Mouse (Mus musculus) midbrain, embryonic 10.5 days (tissue): ENCODE measurements around the gene Arhgap24. TPM values are rescaled to one million over a fixed set of nuclear protein-coding genes. Genes with fewer than 3 reads are reported as not detected.

Source experiments
- DNase-seq: peaks from one replicate; pipeline ENCODE4 v3.0.0-alpha.2; 2017; ENCODE audit warnings: low spot score
- H3K27ac ChIP-seq: fragments of 300-500 bp; sonication (generic); replicated peaks from 2 replicates; pipeline ENCODE4 v1.5.1; 2016; ENCODE audit warnings: mild to moderate bottlenecking
- H3K27me3 ChIP-seq: fragments of 300-500 bp; sonication (generic); 2 replicates; pipeline ENCODE4 v1.6.1; 2016; ENCODE audit warnings: low read depth, mild to moderate bottlenecking; ENCODE audit not compliant: poor library complexity, severe bottlenecking
- H3K36me3 ChIP-seq: fragments of 300-500 bp; sonication (generic); 2 replicates; pipeline ENCODE4 v1.6.1; 2016; ENCODE audit warnings: mild to moderate bottlenecking, moderate library complexity
- H3K4me1 ChIP-seq: fragments of 300-500 bp; sonication (generic); 2 replicates; pipeline ENCODE4 v1.6.1; 2016
- H3K4me3 ChIP-seq: fragments of 300-500 bp; sonication (generic); 2 replicates; pipeline ENCODE4 v1.5.1; 2016; ENCODE audit warnings: mild to moderate bottlenecking, moderate library complexity
- H3K9me3 ChIP-seq: fragments of 300-500 bp; sonication (generic); replicated peaks from 2 replicates; pipeline ENCODE4 v1.6.1; 2016; ENCODE audit warnings: mild to moderate bottlenecking
- WGBS: fragments of 180-500 bp; shearing (Covaris S2); methylation state at CpG from one replicate; pipeline ENCODE4 v1.1.7; 2016; 5-methylcytosine and 5-hydroxymethylcytosine counted together
- polyA plus RNA-seq: library from polyadenylated mRNA; unstranded; fragments of >200 nt; fragmentation: Nextera tagmentation; extraction: Ambion mirVana; gene quantifications from 2 replicates; pipeline ENCODE4 v1.2.1, GENCODE M21; 2016

Arhgap24 gene
- polyA plus RNA-seq, 1 experiment from 2014 or later: 3.5 TPM

DNA sequence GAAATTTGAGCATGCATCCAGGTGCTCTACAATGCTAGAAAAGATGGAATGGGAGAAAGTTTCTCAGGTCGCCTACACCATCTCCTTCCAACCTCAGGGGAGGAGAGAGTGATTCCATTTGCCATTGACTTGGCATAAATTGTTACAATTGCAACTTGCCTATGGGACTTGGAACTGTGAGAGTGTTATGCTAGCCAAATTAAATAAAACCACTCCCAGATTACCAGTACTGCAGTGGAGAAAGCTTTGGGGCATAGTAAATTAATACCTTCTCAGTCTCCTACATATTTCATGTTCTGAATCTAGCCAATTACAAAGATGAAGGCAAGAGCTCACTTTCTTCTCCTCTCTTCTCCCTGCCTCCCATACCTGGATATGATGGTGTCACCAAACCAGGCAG lies 139.8 kb downstream of the Arhgap24 start:
- no peaks in the 10 kb centered on the region for H3K36me3 ChIP-seq
- H3K4me3 ChIP-seq: no peak overlapping the region
- H3K27ac ChIP-seq: no peak overlapping the region
- H3K9me3 ChIP-seq: no peaks in the 10 kb centered on the region
- 84% methylated on average over 1 of the region's 1 CpGs for WGBS
- DNase-seq: no peak
- H3K27me3 ChIP-seq: no peaks in the 10 kb centered on the region
- no peaks in the 10 kb centered on the region for H3K4me1 ChIP-seq

DNA sequence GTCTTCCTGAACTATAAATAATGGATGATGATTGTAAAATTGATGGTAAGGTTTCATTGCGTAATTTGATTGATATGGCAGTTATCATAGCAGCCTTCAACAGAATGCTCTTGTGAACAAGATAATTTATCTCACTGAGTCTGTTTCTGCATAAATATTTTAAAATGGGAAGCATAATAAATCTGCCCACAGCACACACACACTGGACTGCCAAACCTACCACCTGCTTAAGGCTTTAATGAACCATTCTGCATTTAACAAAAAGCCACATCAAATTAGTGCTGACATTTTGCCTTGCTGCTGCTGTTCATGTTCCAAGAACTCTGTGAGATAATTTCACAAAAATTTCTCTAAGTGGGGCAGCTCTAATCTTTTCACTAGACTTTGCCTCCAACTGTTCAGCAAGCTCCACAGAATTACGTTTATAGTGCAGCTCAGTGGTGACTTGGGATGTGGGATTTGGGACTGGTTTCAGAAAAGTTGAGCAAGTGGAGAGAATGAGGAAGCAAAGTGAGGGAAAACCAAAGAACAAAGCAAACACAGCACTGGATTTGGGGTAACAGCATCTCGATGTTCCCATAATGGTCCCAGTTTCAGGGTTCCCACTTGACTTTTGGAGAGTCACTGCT lies 142.7 kb downstream of the Arhgap24 start:
- DNase-seq: no peak
- Histone ChIP-seq H3K4me1 (no peaks in the 10 kb centered on the region), H3K27ac (no peak overlapping the region), H3K9me3 (no peaks in the 10 kb centered on the region), H3K36me3 (no peaks in the 10 kb centered on the region), H3K27me3 (no peaks in the 10 kb centered on the region), H3K4me3 (no peak overlapping the region)
- WGBS: 93% methylated on average over 3 of the region's 3 CpGs

DNA sequence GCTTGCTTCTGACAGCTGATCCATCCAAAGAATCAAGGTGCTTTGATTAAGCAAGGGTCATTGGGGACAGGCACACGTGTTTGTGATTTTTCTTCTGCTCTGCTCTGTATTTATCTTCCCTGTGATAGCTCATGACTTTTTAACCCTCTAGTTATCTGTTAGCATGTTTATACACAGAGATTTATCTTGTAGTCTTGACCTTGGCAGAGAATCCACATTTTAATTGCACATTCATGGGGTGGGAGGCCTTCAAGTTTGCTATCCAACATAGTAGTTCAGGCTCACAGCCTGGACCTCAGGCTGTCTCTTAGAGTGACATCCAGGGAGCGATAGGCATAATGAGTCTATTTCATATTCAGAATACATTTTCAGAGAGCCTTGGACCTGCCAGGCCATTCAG lies 145.5 kb downstream of the Arhgap24 start:
- Histone ChIP-seq H3K36me3 (no peaks in the 10 kb centered on the region), H3K9me3 (no peaks in the 10 kb centered on the region), H3K27ac (no peak overlapping the region), H3K27me3 (no peaks in the 10 kb centered on the region), H3K4me3 (no peak overlapping the region), H3K4me1 (no peaks in the 10 kb centered on the region)
- 81% methylated on average over 2 of the region's 2 CpGs for WGBS
- no peak for DNase-seq

DNA sequence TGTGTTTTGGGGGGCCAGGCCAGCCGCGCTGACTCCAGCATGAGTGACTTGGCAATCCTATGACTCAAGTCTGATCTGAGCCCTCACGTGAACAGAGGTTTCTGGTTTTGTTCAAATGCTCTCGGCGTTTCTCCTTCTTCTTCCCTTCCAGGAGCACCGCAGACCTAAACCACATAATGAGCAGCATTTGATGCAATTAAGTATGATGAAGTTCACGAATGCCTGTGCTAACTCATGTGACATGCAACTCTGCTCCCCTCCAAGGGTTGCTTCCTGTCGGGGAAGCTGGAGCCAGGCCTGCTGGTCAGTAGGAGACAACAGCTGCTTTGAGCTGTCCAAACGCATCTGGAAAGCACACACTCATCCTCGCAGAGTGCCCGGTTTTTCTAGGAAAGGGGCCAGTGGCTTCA lies 148.2 kb downstream of the Arhgap24 start:
- H3K9me3 ChIP-seq: no peaks in the 10 kb centered on the region
- no peaks in the 10 kb centered on the region for H3K4me1 ChIP-seq
- H3K27ac ChIP-seq: no peak overlapping the region
- WGBS: 86% methylated on average over 11 of the region's 11 CpGs
- H3K4me3 ChIP-seq: no peak overlapping the region
- H3K27me3 ChIP-seq: no peaks in the 10 kb centered on the region
- H3K36me3 ChIP-seq: no peaks in the 10 kb centered on the region
- no peak for DNase-seq

DNA sequence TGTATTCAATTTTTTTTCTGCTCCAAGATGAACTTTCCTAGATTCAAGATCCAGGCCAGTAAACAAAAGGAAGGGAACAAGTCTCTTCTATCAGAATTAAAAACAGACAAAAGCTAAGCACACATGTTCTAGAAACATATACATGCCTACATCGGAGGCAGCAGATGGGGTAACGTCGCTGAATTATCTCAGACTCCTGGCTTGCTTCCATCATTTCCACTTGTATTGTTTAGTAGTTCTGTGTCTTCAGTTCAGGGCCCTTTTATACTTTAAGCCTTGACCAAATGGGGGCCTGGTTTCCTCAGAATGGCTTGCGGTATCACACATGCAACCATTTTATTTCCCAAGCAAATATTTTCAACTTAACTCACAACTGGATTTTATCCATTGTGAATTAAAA lies 154.4 kb downstream of the Arhgap24 start:
- Histone ChIP-seq H3K9me3 (no peaks in the 10 kb centered on the region), H3K36me3 (no peaks in the 10 kb centered on the region), H3K27me3 (no peaks in the 10 kb centered on the region), H3K4me1 (no peaks in the 10 kb centered on the region), H3K4me3 (no peak overlapping the region), H3K27ac (no peak overlapping the region)
- 87% methylated on average over 4 of the region's 4 CpGs for WGBS
- DNase-seq: no peak

DNA sequence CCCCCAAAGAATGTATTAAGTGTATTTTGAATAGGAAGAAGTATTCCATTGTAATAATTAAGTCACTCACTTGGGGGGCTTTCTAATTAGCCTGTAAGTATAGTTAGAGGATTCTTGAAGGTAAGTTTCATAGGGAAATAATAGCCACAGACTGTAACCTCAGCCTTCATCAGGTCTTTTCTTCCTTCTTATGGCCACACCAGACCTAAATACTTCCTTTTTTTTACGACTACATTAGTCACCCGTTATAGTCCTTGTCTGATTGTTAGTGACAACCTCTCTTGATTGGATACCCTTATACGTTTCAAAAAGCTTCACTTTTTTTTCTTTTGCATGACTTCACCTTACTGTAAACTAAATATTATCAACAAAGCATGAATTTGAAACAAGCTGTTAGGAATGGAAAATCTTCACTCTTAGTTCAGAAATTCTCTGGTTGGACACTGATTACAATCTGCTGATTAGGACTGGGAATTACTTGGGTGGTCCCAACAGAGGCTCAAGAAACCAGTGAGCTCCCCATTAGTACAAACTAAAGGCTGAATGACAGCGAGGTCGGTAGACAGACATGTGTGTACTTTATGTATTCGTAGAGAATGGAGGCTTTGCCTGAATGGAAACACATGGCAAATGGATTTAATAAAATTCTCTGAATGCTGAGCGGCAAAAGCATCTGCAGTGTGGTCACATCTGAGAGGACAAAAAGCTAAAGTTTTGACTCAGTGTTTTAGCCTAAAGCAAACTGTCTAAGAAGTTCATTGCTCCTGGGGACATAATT lies 158.8 kb downstream of the Arhgap24 start:
- Histone ChIP-seq H3K9me3 (no peaks in the 10 kb centered on the region), H3K4me3 (no peak overlapping the region), H3K27ac (no peak overlapping the region), H3K36me3 (no peaks in the 10 kb centered on the region), H3K4me1 (no peaks in the 10 kb centered on the region), H3K27me3 (no peaks in the 10 kb centered on the region)
- no peak for DNase-seq
- 81% methylated on average over 7 of the region's 7 CpGs for WGBS

DNA sequence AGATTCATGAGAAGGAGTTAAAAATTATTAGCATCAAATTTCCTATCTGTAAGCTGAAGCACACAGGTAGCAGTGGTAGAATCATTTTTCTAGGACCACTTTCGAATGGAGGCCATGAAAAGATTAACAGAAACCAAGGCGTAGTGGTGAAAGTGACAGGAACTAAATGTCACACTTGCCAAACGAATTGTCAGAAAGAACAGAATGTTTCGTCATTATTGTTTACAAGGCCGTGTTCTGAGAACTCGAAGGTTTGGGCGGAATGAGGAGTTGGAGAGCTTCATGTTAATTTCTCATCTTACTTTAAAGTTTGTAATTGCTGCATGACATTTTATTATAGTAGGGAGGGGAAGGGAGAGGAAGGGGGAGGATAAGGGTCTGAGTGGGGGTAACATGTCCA lies 162.2 kb downstream of the Arhgap24 start:
- Histone ChIP-seq H3K36me3 (no peaks in the 10 kb centered on the region), H3K4me3 (no peak overlapping the region), H3K4me1 (no peaks in the 10 kb centered on the region), H3K27me3 (no peaks in the 10 kb centered on the region), H3K9me3 (no peaks in the 10 kb centered on the region), H3K27ac (no peak overlapping the region)
- 89% methylated on average over 7 of the region's 7 CpGs for WGBS
- no peak for DNase-seq

DNA sequence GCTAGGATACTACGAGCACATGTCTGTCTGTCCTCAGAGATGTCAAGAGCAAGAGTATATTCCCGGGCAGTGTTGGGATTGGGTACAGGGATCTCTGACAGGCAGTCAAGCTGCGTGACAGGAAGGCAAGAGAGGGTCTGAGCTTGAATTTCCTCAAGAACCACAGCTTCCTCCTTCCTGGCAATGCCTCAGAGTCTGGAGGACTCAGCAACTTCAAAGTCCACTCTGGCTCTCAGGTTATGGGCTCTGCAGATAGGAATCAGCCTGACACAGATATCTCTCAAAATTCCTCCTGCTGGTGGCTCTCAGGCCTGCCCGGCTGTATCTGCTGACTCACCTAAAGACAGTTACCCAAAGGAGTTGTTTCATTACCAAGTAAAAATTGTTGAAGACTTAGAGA lies 162.6 kb downstream of the Arhgap24 start:
- H3K27me3 ChIP-seq: no peaks in the 10 kb centered on the region
- 89% methylated on average over 4 of the region's 4 CpGs for WGBS
- H3K27ac ChIP-seq: no peak overlapping the region
- DNase-seq: no peak
- no peaks in the 10 kb centered on the region for H3K9me3 ChIP-seq
- H3K4me1 ChIP-seq: no peaks in the 10 kb centered on the region
- H3K36me3 ChIP-seq: no peaks in the 10 kb centered on the region
- no peak overlapping the region for H3K4me3 ChIP-seq

DNA sequence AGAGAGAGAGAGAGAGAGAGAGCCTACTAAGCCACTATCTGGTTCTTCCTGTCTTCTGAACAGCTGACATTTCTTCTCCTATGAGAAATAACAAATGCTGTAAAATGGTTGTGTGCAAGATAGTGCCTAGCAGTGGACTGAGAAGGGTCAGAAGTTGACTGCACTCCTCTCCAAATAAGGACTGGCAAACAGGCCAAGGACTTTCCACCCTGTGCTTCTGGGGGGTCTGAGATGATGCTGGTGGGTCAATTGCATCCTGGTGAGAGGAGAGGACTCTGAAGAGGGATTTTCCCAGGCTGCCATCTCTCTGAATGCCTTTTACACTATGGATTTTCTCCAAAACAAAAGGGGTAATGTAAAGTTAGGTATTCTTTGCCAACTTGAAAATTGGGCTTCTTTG lies 177.9 kb downstream of the Arhgap24 start:
- no peak overlapping the region for H3K27ac ChIP-seq
- H3K9me3 ChIP-seq: no peaks in the 10 kb centered on the region
- H3K4me1 ChIP-seq: peaks cover 13% of the 10 kb centered on the region
- no peak for DNase-seq
- H3K27me3 ChIP-seq: no peaks in the 10 kb centered on the region
- H3K4me3 ChIP-seq: no peak overlapping the region
- H3K36me3 ChIP-seq: no peaks in the 10 kb centered on the region

DNA sequence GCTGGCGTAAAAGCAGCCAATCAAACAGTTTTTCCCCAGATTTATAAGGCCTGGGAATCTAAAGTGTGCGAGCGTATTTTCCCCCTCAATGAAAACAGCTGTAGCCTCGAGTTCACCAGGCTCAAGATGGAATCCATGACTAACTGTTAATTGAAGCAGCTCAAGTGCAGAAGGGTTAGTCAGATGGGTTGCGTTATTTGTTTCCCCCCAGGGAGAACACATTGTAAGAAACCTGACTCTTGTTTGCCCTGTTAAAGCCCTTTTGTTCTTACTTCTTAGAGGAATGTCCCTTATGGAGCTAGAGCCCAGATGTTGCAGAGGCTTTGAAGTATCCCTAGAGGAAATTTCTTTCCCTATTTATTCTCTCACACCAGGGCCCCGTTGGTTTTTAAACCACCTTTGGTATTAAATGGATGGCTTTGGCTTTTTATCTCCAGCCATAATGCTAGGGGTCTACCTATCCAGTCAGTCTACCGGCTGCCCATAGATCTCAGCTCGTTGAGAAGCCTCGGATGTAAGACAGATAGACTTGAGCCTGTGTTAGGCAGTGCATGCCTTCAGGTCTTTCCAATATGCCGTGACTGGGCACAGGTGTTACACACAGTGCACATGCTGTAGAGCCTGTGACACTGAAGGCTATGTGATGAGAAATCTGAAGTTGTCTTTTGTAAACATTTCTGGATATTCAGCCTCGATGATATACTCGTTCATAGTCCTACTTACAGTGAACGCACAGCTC lies 184.0 kb downstream of the Arhgap24 start:
- peaks cover 6% of the 10 kb centered on the region; the same call in 1 of the 2 replicates for H3K4me1 ChIP-seq
- 61% methylated on average over 13 of the region's 13 CpGs for WGBS
- no peak overlapping the region for H3K4me3 ChIP-seq
- H3K27me3 ChIP-seq: no peaks in the 10 kb centered on the region
- no peaks in the 10 kb centered on the region for H3K9me3 ChIP-seq
- DNase-seq: no peak
- no peak overlapping the region for H3K27ac ChIP-seq
- H3K36me3 ChIP-seq: no peaks in the 10 kb centered on the region

DNA sequence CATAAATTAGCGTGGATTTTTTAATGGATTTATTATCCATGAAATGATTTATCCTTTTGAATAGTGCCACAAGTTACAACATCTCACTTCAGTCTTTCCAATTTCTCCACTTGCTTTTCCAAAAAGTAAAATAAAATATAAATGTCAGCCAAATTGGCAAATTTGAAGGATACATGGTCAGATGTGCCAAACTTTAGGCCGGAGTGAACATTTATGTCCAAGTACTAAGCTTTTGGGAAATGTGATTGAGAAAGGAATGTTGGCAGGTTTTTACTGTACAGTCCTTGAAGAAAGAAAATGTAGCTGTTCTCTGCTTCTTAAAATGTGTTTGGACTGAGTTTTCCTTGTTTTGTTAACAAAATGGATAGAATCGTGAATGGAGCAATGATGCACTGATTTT lies 185.7 kb downstream of the Arhgap24 start:
- no peak overlapping the region for H3K27ac ChIP-seq

DNA sequence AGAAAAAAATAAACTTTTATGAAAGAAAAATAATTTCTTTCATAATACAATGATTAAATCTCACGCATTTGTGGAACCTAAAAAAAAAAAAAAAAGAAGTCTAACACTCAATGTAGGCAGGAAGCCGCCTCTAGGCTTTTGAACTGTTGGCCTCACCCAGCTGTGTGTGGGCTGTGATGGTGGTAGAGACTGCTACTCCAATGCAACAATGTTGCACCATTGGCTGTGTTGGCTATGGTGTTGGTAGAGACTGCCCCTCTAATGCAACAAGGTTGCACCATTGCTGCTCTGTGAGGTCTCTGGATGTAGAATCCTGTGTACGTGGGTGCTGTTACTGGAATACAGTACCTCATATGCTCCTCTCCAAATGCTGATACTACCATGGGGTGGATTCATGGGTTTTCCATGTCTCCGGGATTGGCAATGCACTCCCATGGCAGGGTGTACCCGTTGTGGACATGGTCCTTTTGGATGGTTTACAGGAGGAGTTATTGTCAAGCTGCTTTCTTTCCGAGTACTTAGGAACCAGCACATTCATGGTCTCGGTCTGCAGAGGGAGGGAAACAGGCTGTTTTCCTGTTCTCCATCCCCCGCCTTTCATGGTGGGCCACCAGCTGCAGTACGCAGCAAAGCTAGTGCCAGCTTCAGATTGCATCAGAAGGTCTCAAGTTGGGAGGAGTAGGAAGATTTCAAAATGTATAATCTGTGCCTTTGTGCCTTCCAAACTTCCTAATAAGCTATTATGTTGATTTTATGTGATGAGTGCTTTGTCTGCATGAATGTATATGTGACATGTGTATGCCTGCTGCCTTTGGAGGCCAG lies 186.8 kb downstream of the Arhgap24 start:
- Histone ChIP-seq H3K27me3 (no peaks in the 10 kb centered on the region), H3K27ac (no peak overlapping the region), H3K36me3 (no peaks in the 10 kb centered on the region), H3K4me3 (no peak overlapping the region), H3K4me1 (peaks cover 6% of the 10 kb centered on the region), H3K9me3 (no peaks in the 10 kb centered on the region)
- no peak for DNase-seq
- 86% methylated on average over 9 of the region's 9 CpGs for WGBS

More for the DNA sequence above, 185.7 kb downstream of the Arhgap24 start:
- Histone ChIP-seq H3K36me3 (no peaks in the 10 kb centered on the region), H3K4me3 (no peak overlapping the region), H3K4me1 (peaks cover 6% of the 10 kb centered on the region), H3K9me3 (no peaks in the 10 kb centered on the region), H3K27me3 (no peaks in the 10 kb centered on the region)
- WGBS: 87% methylated on average over 3 of the region's 3 CpGs
- no peak for DNase-seq
